Mouse (Mus musculus): ENCODE measurements at regions not wholly inside any gene's neighbourhood (a gene's known extent, or its start where the extent isn't known, plus 50 kb on each side); places are given as distances from the start of the nearest gene placed in this dataset.

DNA sequence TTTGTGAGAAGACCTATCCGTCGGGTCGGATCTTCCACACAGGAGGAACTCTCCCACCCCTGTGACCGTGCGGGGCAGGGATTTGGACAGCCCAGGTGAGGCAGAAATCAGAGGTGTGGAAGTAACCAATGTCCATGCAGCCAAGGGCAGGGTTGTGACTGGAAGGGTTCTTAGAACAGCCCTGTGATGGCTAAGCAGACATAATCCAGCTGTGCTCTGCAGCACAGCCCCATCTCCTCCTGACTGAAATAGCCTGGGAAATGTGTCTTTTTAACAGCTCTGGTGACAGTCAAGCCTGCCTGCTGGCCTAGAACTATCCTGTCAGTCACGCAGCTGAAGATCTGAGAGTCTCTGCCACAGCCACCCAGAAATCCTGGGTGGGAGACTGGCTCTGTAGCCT lies 198.7 kb upstream of the A430005L14Rik start:
- TF ChIP-seq EP300 (IDR thresholded peaks at IDR 0.05; ENCODE audit: low read depth): no peak
- TF ChIP-seq CTCF (IDR thresholded peaks at IDR 0.05; ENCODE audit: low read depth): no peak
